Mouse (Mus musculus) embryonic facial prominence, embryonic 15.5 days (tissue): ENCODE results near the gene Gnb1. TPM values are rescaled to one million over a fixed set of nuclear protein-coding genes. Genes with fewer than 3 reads are reported as not detected.
"Not testable (repeated sequence)": the region's sequence is repeated elsewhere in the genome, so short reads cannot be mapped to it uniquely, and the experiment has no call there.

Source experiments
- ATAC-seq: fragments of 200-750 bp; cut with Nextera tagmentation; 2 replicates; pipeline ENCODE4 v1.8.0; 2017; ENCODE audit warnings: low read depth, moderate TSS enrichment; ENCODE audit not compliant: insufficient number of reproducible peaks, low FRiP score, low TSS enrichment
- H3K27ac ChIP-seq: fragments of 300-500 bp; sonication (generic); replicated peaks from 2 replicates; pipeline ENCODE4 v1.5.1; 2015; ENCODE audit warnings: mild to moderate bottlenecking, inconsistent platforms
- H3K27me3 ChIP-seq: fragments of 300-500 bp; sonication (generic); 2 replicates; pipeline ENCODE4 v1.6.1; 2015; ENCODE audit warnings: inconsistent platforms
- H3K36me3 ChIP-seq: fragments of 300-500 bp; sonication (generic); 2 replicates; pipeline ENCODE4 v1.6.1; 2015; ENCODE audit warnings: mild to moderate bottlenecking, inconsistent platforms
- H3K4me1 ChIP-seq: fragments of 300-500 bp; sonication (generic); 2 replicates; pipeline ENCODE4 v1.6.1; 2015; ENCODE audit warnings: inconsistent platforms
- H3K4me2 ChIP-seq: fragments of 300-500 bp; sonication (generic); replicated peaks from 2 replicates; pipeline ENCODE4 v1.6.1; 2015; ENCODE audit warnings: mild to moderate bottlenecking, inconsistent platforms
- H3K4me3 ChIP-seq: fragments of 300-500 bp; sonication (generic); replicated peaks from 2 replicates; pipeline ENCODE4 v1.5.1; 2015; ENCODE audit warnings: mild to moderate bottlenecking, inconsistent platforms
- H3K9ac ChIP-seq: fragments of 300-500 bp; sonication (generic); 2 replicates; pipeline ENCODE4 v1.6.1; 2015; ENCODE audit warnings: inconsistent platforms
- H3K9me3 ChIP-seq: fragments of 300-500 bp; sonication (generic); replicated peaks from 2 replicates; pipeline ENCODE4 v1.6.1; 2016; ENCODE audit warnings: inconsistent platforms
- WGBS: fragments of 180-500 bp; shearing (Covaris S2); methylation state at CpG from one replicate; pipeline ENCODE4 v1.1.7; 2015; 5-methylcytosine and 5-hydroxymethylcytosine counted together
- polyA plus RNA-seq: library from polyadenylated mRNA; unstranded; fragments of >200 nt; fragmentation: Nextera tagmentation; extraction: Ambion mirVana; gene quantifications from 2 replicates; pipeline ENCODE4 v1.2.1, GENCODE M21; 2015

The Gnb1 gene
- polyA plus RNA-seq, 1 experiment from 2014 or later, result 456 TPM

DNA sequence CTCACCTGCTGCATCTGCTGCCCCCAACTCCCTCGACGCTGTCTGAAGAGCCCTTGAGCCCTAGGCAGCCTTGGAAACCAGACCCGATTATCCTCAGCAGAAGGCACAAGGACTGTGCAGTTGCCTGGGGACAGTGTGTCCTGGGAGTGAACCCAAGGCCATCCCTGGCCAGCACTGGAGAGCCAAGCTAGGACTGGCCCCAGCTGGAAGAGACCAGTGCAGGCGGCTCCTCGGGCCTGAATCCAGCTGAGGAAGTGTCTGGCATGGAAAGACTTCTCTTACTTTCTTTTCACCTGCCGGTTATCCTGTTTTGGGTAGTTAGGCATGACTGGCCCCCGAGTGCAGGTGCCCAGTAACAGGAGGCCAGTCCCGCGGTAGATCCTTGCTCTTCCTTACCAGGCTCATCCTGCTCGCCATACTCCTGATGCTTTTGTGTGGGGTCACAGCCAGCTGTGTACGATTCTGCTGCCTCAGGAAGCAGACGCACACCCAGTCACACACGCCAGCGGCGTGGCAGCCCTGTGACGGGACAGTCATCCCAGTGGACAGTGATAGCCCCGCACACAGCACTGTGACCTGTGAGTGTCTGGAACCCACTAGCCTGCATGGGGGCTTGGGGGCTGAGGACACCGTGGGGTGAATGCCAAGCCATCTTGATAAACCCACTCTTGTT lies 21.4 kb upstream of the Gnb1 start:
- H3K9me3 ChIP-seq, result no peaks in the 10 kb centered on the region
- no peak overlapping the region for H3K4me3 ChIP-seq
- no peak overlapping the region for H3K27ac ChIP-seq
- 77% methylated on average over 18 of the region's 18 CpGs for WGBS
- H3K4me1 ChIP-seq, result peaks cover 6% of the 10 kb centered on the region; the same call in 1 of the 2 replicates
- peak overlapping the region; percentile 54 for H3K4me2 ChIP-seq
- H3K27me3 ChIP-seq, result peaks cover 8% of the 10 kb centered on the region
- no peak overlapping the region for H3K9ac ChIP-seq
- ATAC-seq, result no peak
- no peaks in the 10 kb centered on the region for H3K36me3 ChIP-seq

DNA sequence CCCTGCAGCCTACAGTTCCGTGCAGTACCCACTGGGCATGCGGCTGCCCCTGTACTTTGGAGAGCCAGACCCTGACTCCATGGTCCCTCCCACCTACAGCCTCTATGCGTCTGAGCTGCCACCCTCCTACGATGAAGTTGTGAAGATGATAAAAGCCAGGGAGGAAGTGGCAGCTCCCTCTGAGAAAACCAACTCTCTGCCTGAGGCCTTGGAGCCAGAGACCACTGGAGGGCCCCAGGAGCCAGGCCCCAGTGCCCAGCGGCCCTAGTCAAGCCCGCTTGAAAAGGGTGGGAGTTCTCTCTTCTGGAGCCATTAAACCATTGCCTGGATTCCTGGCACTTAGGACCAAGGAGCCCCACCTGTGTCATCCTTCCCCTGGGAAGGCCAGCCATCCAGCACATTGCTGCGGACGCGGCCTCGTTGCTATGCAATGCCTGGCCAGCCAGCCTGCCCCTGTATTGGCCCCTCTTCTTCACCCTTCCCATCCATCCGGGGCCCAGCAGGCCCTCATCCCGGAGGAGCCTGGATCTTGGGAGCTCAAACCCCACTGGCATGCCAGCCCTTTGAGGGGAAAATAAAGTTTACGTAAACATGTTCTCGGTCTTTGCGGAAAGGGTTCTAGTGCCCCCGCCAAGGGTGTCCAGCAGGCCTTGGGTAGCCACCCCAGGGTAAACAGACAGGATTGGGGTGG lies 20.8 kb upstream of the Gnb1 start:
- H3K9me3 ChIP-seq, result no peaks in the 10 kb centered on the region
- no peak for ATAC-seq
- H3K4me3 ChIP-seq, result no peak overlapping the region
- H3K4me1 ChIP-seq, result peaks cover 6% of the 10 kb centered on the region; the same call in 1 of the 2 replicates
- 86% methylated on average over 16 of the region's 16 CpGs for WGBS
- H3K27ac ChIP-seq, result no peak overlapping the region
- H3K4me2 ChIP-seq, result no peak overlapping the region
- H3K36me3 ChIP-seq, result no peaks in the 10 kb centered on the region
- no peak overlapping the region for H3K9ac ChIP-seq
- H3K27me3 ChIP-seq, result peaks cover 8% of the 10 kb centered on the region

- 77% methylated on average over 7 of the region's 7 CpGs for WGBS
- Histone ChIP-seq H3K4me3 (no peak overlapping the region), H3K9me3 (no peaks in the 10 kb centered on the region), H3K27ac (no peak overlapping the region), H3K9ac (no peak overlapping the region), H3K4me1 (peaks cover 6% of the 10 kb centered on the region; the same call in 1 of the 2 replicates), H3K36me3 (no peaks in the 10 kb centered on the region), H3K27me3 (peaks cover 8% of the 10 kb centered on the region), H3K4me2 (no peak overlapping the region)
- ATAC-seq, result no peak
Measured at GRCm38 (mm10) chr4:155470997-155471396, 20.2 kb upstream of the Gnb1 start.

- WGBS, result 84% methylated on average over 7 of the region's 7 CpGs
- no peaks in the 10 kb centered on the region for H3K36me3 ChIP-seq
- peaks cover 8% of the 10 kb centered on the region for H3K27me3 ChIP-seq
- no peaks in the 10 kb centered on the region for H3K9me3 ChIP-seq
- ATAC-seq, result no peak
- H3K4me3 ChIP-seq, result no peak overlapping the region
- no peak overlapping the region for H3K9ac ChIP-seq
- H3K27ac ChIP-seq, result no peak overlapping the region
- H3K4me2 ChIP-seq, result no peak overlapping the region
- peaks cover 6% of the 10 kb centered on the region; the same call in 1 of the 2 replicates for H3K4me1 ChIP-seq
Measured at GRCm38 (mm10) chr4:155471406-155471805, 19.8 kb upstream of the Gnb1 start.

- no peak overlapping the region for H3K9ac ChIP-seq
- H3K36me3 ChIP-seq, result no peaks in the 10 kb centered on the region
- no peak for ATAC-seq
Measured at GRCm38 (mm10) chr4:155472716-155473290, 18.4 kb upstream of the Gnb1 start.

GRCm38 (mm10) chr4:155473319-155473718 lies 17.8 kb upstream of the Gnb1 start:
- no peak for ATAC-seq
- no peak overlapping the region for H3K9ac ChIP-seq
- no peaks in the 10 kb centered on the region for H3K9me3 ChIP-seq
- WGBS, result 50% methylated on average over 5 of the region's 5 CpGs
- H3K4me2 ChIP-seq, result no peak overlapping the region
- peaks cover 8% of the 10 kb centered on the region for H3K27me3 ChIP-seq
- H3K27ac ChIP-seq, result no peak overlapping the region
- no peaks in the 10 kb centered on the region for H3K36me3 ChIP-seq
- peaks cover 6% of the 10 kb centered on the region; the same call in 1 of the 2 replicates for H3K4me1 ChIP-seq
- H3K4me3 ChIP-seq, result no peak overlapping the region

More at GRCm38 (mm10) chr4:155472716-155473290, 18.4 kb upstream of the Gnb1 start:
- H3K27me3 ChIP-seq, result peaks cover 8% of the 10 kb centered on the region
- H3K4me3 ChIP-seq, result no peak overlapping the region
- no peaks in the 10 kb centered on the region for H3K9me3 ChIP-seq
- WGBS, result 63% methylated on average over 3 of the region's 3 CpGs
- H3K4me1 ChIP-seq, result peaks cover 6% of the 10 kb centered on the region; the same call in 1 of the 2 replicates
- H3K4me2 ChIP-seq, result no peak overlapping the region
- no peak overlapping the region for H3K27ac ChIP-seq

DNA sequence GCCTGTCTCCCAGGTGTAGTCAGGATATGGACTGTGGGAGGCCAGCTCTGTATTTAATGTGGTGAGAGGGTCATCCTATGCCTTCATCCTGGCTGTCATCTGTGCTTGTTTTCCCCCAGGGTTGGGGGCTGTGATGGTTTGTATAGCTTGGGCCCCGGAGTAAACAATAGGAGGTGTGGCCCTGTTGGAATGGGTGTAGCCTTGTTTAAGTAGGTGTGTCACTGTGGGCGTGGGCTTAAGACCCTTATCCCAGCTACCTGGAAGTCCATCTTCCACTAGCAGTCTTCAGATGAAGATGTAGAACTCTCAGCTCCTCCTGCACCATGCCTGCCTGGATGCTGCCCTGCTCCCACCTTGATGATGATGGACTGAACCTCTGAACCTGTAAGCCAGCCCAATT lies 17.4 kb upstream of the Gnb1 start:
- not testable (repeated sequence) for H3K27me3 ChIP-seq, H3K36me3 ChIP-seq, H3K4me3 ChIP-seq, H3K4me2 ChIP-seq, H3K27ac ChIP-seq, H3K4me1 ChIP-seq, H3K9ac ChIP-seq, H3K9me3 ChIP-seq, ATAC-seq
- WGBS, result 52% methylated on average over 2 of the region's 2 CpGs

DNA sequence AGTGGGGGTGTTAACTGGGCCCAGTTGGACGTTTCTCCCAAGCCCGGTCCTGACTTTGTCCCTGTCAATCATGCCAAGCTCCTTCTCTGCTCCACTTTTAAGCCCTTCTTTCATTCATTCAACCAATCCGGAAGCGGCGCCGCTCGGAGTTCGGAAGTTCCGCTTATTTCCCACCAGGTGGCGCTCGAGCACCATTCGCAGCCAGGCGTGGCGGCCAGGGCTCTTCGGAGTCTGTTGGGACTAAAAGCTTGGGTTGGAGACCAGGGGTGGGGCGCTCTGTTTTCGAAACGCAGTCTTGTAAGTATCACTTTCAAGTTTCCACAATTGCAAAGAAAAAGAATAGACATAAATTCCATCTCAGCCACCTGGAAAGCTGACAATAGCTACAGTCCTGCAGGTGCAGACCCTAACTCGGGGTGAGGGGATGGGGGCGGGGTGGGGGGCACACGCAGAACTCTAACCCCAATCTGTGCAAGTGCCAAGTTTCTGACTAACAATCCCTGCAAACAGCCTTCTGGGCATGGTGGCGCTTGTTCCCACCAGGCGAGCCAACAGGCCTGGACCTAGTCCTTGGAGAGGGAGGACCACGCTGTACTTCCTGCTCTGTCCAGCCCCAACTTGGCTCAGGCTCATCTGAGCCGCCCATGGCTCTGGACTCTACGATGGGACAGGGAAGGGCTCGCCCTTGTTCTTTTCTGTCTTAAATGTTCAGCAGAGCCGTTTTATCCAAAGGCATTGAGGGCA lies 9.6 kb upstream of the Gnb1 start:
- ATAC-seq, result peak; percentile 75
- Histone ChIP-seq H3K27ac (no peak overlapping the region), H3K9me3 (no peaks in the 10 kb centered on the region), H3K4me1 (peaks cover 13% of the 10 kb centered on the region), H3K9ac (no peak overlapping the region), H3K36me3 (no peaks in the 10 kb centered on the region), H3K4me3 (peak overlapping the region; percentile 22; the same call in 1 of the 2 replicates), H3K27me3 (no peaks in the 10 kb centered on the region), H3K4me2 (peak overlapping the region; percentile 44)
- WGBS, result 20% methylated on average over 28 of the region's 28 CpGs

DNA sequence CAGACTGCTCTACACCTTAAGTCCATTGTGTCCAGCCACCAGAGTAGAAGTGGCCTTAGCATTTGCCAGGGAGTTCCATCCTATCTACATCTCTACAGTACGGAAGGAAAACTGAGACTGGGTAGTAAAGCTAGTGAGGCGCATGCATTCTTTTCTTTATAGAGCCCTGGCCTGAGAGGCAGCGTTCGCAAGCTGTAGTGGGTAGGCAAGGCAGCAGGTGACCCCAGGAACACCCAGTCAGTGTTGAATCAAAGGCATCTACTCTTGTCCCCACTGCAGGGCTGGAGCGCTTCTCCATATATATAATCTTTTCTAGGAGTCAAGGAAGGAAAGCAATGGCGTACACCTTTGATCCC lies 9.1 kb upstream of the Gnb1 start:
- Histone ChIP-seq H3K9me3 (no peaks in the 10 kb centered on the region), H3K27me3 (no peaks in the 10 kb centered on the region), H3K4me1 (peaks cover 13% of the 10 kb centered on the region), H3K9ac (no peak overlapping the region), H3K4me3 (no peak overlapping the region), H3K36me3 (no peaks in the 10 kb centered on the region), H3K27ac (no peak overlapping the region), H3K4me2 (no peak overlapping the region)
- WGBS, result 84% methylated on average over 6 of the region's 6 CpGs
- no peak for ATAC-seq

DNA sequence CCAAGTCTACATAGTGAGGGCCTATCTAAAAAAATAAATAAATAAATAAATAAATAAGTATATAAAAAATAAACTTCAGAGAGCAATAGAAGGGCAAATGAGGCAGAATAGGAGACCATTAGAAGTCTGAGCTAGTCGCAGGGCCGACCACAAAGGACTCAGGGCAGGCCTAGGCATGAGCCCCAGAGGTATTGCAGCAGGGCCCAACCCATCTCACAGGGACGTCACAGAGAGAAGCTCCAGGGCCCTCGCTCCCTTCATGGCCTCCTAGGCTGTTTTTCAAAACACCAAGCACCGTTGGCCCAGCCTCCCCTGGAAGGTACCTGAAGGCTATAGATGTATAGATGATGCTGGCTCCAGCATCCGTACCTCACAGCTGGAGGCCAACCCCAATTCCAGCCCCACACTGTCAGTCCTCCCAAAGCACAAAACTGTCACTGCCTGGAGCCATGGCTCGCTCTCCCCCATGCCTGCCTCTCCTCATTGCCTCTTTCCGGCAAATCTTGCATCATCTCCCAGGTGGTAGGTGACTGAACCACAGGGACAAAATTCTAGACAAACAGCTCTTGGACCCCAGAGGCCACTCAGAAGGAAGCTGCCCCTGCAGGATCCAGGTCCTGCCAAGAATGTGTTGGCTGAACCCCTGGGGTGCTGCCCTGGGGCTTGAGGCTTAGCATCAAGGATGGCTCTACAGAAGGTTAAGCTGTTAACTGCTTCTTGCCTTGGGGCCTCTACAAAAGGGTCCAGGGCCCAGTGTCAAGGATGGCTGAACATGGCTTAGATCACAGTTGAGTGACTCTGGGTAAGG lies 8.2 kb upstream of the Gnb1 start:
- H3K9me3 ChIP-seq, result no peaks in the 10 kb centered on the region
- no peak for ATAC-seq
- no peak overlapping the region for H3K4me3 ChIP-seq
- 48% methylated on average over 8 of the region's 8 CpGs for WGBS
- no peak overlapping the region for H3K9ac ChIP-seq
- H3K27me3 ChIP-seq, result no peaks in the 10 kb centered on the region
- H3K4me2 ChIP-seq, result no peak overlapping the region
- H3K4me1 ChIP-seq, result peaks cover 17% of the 10 kb centered on the region
- no peak overlapping the region for H3K27ac ChIP-seq
- no peaks in the 10 kb centered on the region for H3K36me3 ChIP-seq
